Mouse (Mus musculus): Measurements from ENCODE around the gene Slc11a1. TPM values are rescaled to one million over a fixed set of nuclear protein-coding genes. Genes with fewer than 3 reads are reported as not detected.

Gene Slc11a1
- total and polyA plus RNA-seq, 3 experiments = 0.11 TPM; not detected in 2

DNA sequence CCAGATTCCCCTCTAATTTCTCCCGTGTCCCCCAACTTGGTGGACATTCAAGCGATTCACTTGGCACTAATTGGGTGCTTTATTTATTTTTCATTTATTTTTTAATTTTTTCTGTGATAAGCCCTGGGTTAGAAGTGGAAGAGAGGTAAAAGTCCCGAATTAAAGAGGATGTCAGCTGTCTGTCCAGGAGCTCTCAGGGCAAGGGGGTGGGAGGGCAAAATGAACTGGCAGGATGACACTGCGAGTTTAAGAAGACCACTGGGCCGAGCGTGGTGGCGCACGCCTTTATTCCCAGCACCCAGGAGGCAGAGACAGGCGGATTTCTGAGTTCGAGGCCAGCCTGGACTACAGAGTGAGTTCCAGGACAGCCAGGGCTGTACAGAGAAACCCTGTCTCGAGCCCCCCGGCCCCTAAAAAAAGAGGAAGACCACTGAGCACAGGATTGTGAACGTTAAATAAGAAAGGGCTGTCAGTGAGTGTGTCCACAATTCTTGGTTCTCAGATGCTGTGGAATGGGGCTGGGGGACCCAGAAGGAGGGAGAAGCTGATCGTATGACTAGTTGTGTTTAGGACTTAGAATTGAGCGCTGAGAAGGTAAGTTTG, 12.5 kb downstream of the Slc11a1 start:
- Histone ChIP-seq H3K36me3 (ENCODE audit: control insufficient read depth in 1 of 2, insufficient read depth in 2 of 2, low read length in 2 of 2) (peaks cover 0 to 10% of the 10 kb centered on the region in 2 experiments; a peak in 2 of 4 replicates), H3K9me3 (replicated peaks; ENCODE audit: insufficient read depth, low read length) (no peaks in the 10 kb centered on the region), H3K27me3 (ENCODE audit: control insufficient read depth in 1 of 2, insufficient read depth in 2 of 2, low read length in 2 of 2) (no peaks in the 10 kb centered on the region), H3K79me2 (ENCODE audit: control insufficient read depth, insufficient read depth, low read length, poor library complexity) (peaks cover 9% of the 10 kb centered on the region), H3K4me1 (ENCODE audit: control insufficient read depth in 1 of 2, insufficient read depth in 2 of 2, low read length in 2 of 2) (peaks cover 0 to 12% of the 10 kb centered on the region in 2 experiments; a peak in 3 of 4 replicates), H3K27ac (ENCODE audit: control insufficient read depth, low read depth, low read length) (peak overlapping the region; percentile 96), H3K9ac (ENCODE audit: control insufficient read depth, low read depth, low read length, poor library complexity, severe bottlenecking) (peak overlapping the region; percentile 90), H3K4me3 (ENCODE audit: control insufficient read depth in 1 of 2, insufficient read depth in 1 of 2, low read depth in 2 of 2, low read length in 2 of 2) (peak overlapping the region; percentile 65 to 79)
- peak; percentile 61 for DNase-seq (ENCODE audit: low read depth, low spot score)
- TF ChIP-seq MAZ (IDR thresholded peaks at IDR 0.05; ENCODE audit: low read depth, low read length) = no peak
- TF ChIP-seq POLR2AphosphoS2 (IDR thresholded peaks at IDR 0.05; ENCODE audit: low read length) = no peak
- no peak for TF ChIP-seq KAT2A (conservative IDR thresholded peaks at IDR 0.05; ENCODE audit: low read depth, low read length)
- TF ChIP-seq CHD1 (IDR thresholded peaks at IDR 0.05; ENCODE audit: low read depth, low read length) = peak; percentile 47; the same call in 1 of the 2 replicates
- no peak for TF ChIP-seq ZMIZ1 (IDR thresholded peaks at IDR 0.05; ENCODE audit: low read depth, low read length)
- no peak for TF ChIP-seq USF1 (IDR thresholded peaks at IDR 0.05; ENCODE audit: low read depth, low read length)
- TF ChIP-seq CHD2 (IDR thresholded peaks at IDR 0.05; ENCODE audit: low read length) = no peak
- no peak for TF ChIP-seq NRF1 (IDR thresholded peaks at IDR 0.05; ENCODE audit: insufficient read depth, low read depth, low read length, poor library complexity, severe bottlenecking)
- no peak for TF ChIP-seq EP300 (IDR thresholded peaks at IDR 0.05; ENCODE audit: low read depth in 1 of 2, low read length in 2 of 2)
- no peak for TF ChIP-seq MYB (IDR thresholded peaks at IDR 0.05; ENCODE audit: low read depth, low read length)
- no peak for TF ChIP-seq MAFK (IDR thresholded peaks at IDR 0.05; ENCODE audit: borderline replicate concordance, low read depth, low read length)
- TF ChIP-seq MXI1 (IDR thresholded peaks at IDR 0.05; ENCODE audit: low read depth, low read length) = no peak
- no peak for TF ChIP-seq MYC (IDR thresholded peaks at IDR 0.05; ENCODE audit: low read depth, low read length)
- no peak for TF ChIP-seq JUND (IDR thresholded peaks at IDR 0.05; ENCODE audit: low read depth, low read length)
- TF ChIP-seq TBP (IDR thresholded peaks at IDR 0.05; ENCODE audit: low read depth, low read length) = peak; percentile 13; the same call in 1 of the 2 replicates
- TF ChIP-seq GABPA (IDR thresholded peaks at IDR 0.05; ENCODE audit: low read depth, low read length) = no peak

DNA sequence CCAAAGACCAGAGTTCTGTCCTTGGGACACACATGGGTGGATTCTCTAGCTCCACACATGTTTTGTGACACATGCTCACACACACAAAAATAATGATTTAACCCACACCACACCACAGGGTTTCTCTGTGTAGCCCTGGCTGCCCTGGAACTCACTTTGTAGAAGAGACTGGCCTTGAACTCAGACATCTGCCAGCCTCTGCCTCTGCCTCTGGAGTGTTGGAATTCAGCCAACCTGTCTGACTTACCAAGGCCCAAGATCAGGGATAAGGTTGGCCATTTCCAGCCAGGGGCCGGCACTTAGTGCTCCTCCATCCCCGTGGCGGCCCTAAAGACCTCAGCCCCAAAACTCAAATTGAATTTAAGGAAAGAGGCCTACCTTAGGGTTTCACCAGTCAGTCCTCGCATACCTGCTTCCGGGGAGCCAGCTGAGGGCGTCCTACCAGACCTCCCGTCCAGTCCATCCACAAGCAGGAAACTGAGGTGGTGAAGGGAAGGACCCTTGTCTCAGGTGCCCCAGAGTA, 13.5 kb downstream of the Slc11a1 start:
- Histone ChIP-seq H3K9me3 (replicated peaks; ENCODE audit: insufficient read depth, low read length) (no peaks in the 10 kb centered on the region), H3K4me1 (ENCODE audit: control insufficient read depth in 1 of 2, insufficient read depth in 2 of 2, low read length in 2 of 2) (peaks cover 0 to 12% of the 10 kb centered on the region in 2 experiments; a peak in 3 of 4 replicates), H3K79me2 (ENCODE audit: control insufficient read depth, insufficient read depth, low read length, poor library complexity) (peaks cover 14% of the 10 kb centered on the region), H3K27me3 (ENCODE audit: control insufficient read depth in 1 of 2, insufficient read depth in 2 of 2, low read length in 2 of 2) (no peaks in the 10 kb centered on the region), H3K36me3 (ENCODE audit: control insufficient read depth in 1 of 2, insufficient read depth in 2 of 2, low read length in 2 of 2) (peaks cover 0 to 10% of the 10 kb centered on the region in 2 experiments; a peak in 2 of 4 replicates), H3K4me3 (ENCODE audit: control insufficient read depth in 1 of 2, insufficient read depth in 1 of 2, low read depth in 2 of 2, low read length in 2 of 2) (no peak overlapping the region), H3K9ac (ENCODE audit: control insufficient read depth, low read depth, low read length, poor library complexity, severe bottlenecking) (no peak overlapping the region), H3K27ac (ENCODE audit: control insufficient read depth, low read depth, low read length) (no peak overlapping the region)
- TF ChIP-seq ELF1 (IDR thresholded peaks at IDR 0.05; ENCODE audit: low read depth, low read length) (no peak), ZNF384 (IDR thresholded peaks at IDR 0.05; ENCODE audit: low read depth, low read length) (no peak), GABPA (IDR thresholded peaks at IDR 0.05; ENCODE audit: low read depth, low read length) (no peak), CTCF (IDR thresholded peaks at IDR 0.05 in 2 of 3, conservative IDR thresholded peaks at IDR 0.05 in 1 of 3; ENCODE audit: control insufficient read depth in 1 of 3, insufficient read depth in 1 of 3, low read depth in 2 of 3, low read length in 3 of 3, poor library complexity in 1 of 3, severe bottlenecking in 1 of 3) (no peak), TCF12 (IDR thresholded peaks at IDR 0.05; ENCODE audit: low read depth, low read length) (no peak), SMC3 (IDR thresholded peaks at IDR 0.05; ENCODE audit: low read depth, low read length) (no peak), CHD2 (IDR thresholded peaks at IDR 0.05; ENCODE audit: low read length) (no peak), SIN3A (IDR thresholded peaks at IDR 0.05; ENCODE audit: low read length) (no peak)
- no peak for DNase-seq (ENCODE audit: low read depth, low spot score)
